Mouse (Mus musculus): Measurements from ENCODE around the gene Zeb2. TPM values are rescaled to one million over a fixed set of nuclear protein-coding genes. Genes with fewer than 3 reads are reported as not detected.

Gene Zeb2
- polyA plus RNA-seq, 1 experiment from 2014 or later: 53.6 TPM

DNA sequence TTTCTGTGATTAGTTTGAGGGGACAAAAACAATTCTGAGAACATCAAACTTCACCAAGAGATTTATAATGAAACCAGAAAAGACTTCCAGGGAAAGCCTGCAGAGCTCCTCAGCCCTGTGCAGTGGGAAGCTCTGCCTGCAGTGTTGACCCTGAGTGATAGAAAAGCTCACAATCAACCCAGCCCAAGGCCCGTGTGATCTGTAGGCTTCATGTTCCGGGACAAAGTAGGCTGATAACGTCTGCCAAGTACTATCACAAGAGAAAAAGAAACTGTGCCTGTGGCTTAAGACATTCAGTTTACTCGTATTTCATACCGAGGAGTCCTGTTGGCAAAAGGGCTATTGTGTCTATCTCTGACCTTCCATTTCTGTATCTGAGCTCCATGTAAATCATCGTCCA lies 143.4 kb downstream of the Zeb2 start:
- no peak for ATAC-seq (ENCODE audit: insufficient number of reproducible peaks, low FRiP score, low TSS enrichment, low read depth)
- Histone ChIP-seq H3K4me2 (no peak overlapping the region), H3K9ac (no peak overlapping the region), H3K4me1 (no peaks in the 10 kb centered on the region; the same call in 1 of the 2 replicates), H3K36me3 (no peaks in the 10 kb centered on the region), H3K27ac (no peak overlapping the region), H3K9me3 (no peaks in the 10 kb centered on the region), H3K4me3 (no peak overlapping the region), H3K27me3 (no peaks in the 10 kb centered on the region)
- 89% methylated on average over 6 of the region's 6 CpGs for WGBS

DNA sequence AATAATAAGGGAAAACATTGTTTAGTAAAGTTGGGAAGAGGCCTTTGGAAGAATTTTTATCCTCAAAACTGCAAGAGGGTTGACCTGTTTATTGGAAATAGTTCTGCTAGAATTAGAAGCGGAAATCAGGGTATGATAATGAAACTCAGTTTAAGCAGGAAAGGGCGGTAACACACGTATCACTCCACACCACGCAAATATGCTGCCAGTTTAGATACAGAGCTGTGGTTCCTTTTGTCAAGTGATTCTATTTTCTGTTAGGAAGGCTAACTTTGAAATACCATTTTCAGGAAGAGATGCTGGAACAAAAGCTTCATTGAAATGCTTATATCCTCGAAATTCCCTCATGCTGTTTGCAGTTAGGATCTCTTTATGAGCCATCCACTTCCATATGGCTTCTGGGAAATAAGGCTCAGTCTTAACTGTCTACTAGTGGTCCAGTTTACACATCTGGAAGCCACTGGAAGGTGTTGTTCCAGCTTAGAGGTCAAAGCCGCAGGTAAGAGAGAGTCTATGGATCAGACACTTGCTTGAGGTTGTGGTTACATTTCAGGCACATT lies 147.0 kb downstream of the Zeb2 start:
- no peak overlapping the region for H3K27ac ChIP-seq
- ATAC-seq (ENCODE audit: insufficient number of reproducible peaks, low FRiP score, low TSS enrichment, low read depth): no peak
- H3K9ac ChIP-seq: no peak overlapping the region
- WGBS: 88% methylated on average over 6 of the region's 6 CpGs
- no peaks in the 10 kb centered on the region for H3K9me3 ChIP-seq
- no peaks in the 10 kb centered on the region for H3K27me3 ChIP-seq
- H3K4me3 ChIP-seq: no peak overlapping the region
- no peaks in the 10 kb centered on the region for H3K4me1 ChIP-seq
- no peaks in the 10 kb centered on the region for H3K36me3 ChIP-seq
- H3K4me2 ChIP-seq: no peak overlapping the region

DNA sequence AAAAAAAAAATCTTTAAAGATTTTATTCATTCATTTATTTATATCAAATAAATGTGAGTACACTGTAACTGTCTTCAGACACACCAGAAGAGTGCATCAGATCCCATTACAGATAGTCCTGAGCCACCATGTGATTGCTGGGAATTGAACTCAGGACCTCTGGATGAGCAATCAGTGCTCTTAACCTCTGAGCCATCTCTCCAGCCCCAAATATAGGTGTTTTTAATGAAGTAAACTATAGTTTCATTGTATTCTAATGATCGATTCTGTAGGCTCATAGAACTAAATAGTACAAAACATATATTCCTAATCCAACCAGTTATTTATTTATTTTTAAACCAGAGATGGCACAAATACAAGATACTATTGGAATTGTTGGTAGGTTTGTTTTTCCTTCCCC lies 147.6 kb downstream of the Zeb2 start:
- WGBS: 91% methylated on average over 1 of the region's 1 CpGs
- no peak overlapping the region for H3K4me3 ChIP-seq
- no peak overlapping the region for H3K9ac ChIP-seq
- H3K9me3 ChIP-seq: no peaks in the 10 kb centered on the region
- no peak overlapping the region for H3K27ac ChIP-seq
- H3K4me2 ChIP-seq: no peak overlapping the region
- no peaks in the 10 kb centered on the region for H3K4me1 ChIP-seq
- H3K36me3 ChIP-seq: no peaks in the 10 kb centered on the region
- H3K27me3 ChIP-seq: no peaks in the 10 kb centered on the region
- no peak for ATAC-seq (ENCODE audit: insufficient number of reproducible peaks, low FRiP score, low TSS enrichment, low read depth)

DNA sequence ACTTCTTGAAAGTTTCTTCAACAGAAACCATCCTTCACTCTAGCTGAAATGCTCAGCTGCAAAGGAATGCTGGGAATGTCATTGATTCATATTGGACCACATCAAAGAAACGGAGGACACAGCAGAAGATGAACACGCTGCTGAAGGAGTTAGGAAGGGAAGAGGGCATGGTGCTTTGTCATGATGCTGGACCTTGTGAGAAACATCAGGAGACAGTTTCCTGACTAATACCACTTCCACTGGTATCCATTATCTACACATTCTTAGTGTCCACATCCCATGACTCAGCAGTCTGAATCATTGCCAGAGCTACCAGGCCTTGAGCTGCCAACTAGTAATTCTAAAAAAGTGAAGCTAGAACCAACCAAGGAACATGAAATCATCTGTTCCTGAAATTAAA lies 148.0 kb downstream of the Zeb2 start:
- WGBS: 61% methylated on average over 2 of the region's 2 CpGs
- H3K36me3 ChIP-seq: no peaks in the 10 kb centered on the region
- no peak for ATAC-seq (ENCODE audit: insufficient number of reproducible peaks, low FRiP score, low TSS enrichment, low read depth)

DNA sequence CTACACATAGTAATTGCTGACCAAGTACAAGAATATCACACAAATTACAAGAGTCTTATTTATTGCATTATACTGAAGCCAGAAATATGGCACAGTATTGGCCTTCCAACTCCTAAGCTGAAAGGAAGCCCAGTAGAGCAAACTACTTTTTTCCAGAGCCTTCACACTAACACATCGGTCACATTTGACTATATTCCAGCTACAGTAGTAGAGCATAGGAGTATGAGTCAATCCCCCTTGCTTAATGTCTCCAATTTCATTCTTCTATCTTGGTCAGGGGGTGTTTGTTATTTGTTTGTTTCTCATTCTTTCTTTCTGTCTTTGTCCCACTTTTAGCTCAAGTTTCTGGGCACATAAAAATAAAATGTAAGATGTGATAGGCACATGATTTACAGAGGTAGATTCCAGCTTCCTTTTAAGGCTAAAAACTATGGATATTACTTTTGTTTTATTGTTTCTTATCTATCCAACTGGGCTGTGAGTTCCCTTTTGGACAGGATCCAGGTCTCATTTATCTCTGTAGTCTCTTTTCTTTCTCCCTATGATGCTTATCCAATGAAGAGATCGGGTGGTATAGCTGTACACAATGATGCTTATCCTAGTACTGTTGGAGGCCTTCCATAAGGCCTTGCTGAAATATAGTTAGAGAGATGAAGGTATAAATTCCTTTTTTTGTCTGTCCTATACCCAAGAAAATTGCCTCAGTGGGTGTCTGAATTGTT lies 151.2 kb downstream of the Zeb2 start:
- H3K9ac ChIP-seq: no peak overlapping the region
- H3K27me3 ChIP-seq: no peaks in the 10 kb centered on the region
- no peak overlapping the region for H3K27ac ChIP-seq
- no peak for ATAC-seq (ENCODE audit: insufficient number of reproducible peaks, low FRiP score, low TSS enrichment, low read depth)
- no peak overlapping the region for H3K4me3 ChIP-seq
- no peaks in the 10 kb centered on the region for H3K36me3 ChIP-seq
- H3K9me3 ChIP-seq: no peaks in the 10 kb centered on the region
- H3K4me2 ChIP-seq: no peak overlapping the region
- 83% methylated on average over 2 of the region's 2 CpGs for WGBS
- H3K4me1 ChIP-seq: no peaks in the 10 kb centered on the region

More for the DNA sequence above, 148.0 kb downstream of the Zeb2 start:
- Histone ChIP-seq H3K9me3 (no peaks in the 10 kb centered on the region), H3K4me3 (no peak overlapping the region), H3K4me2 (no peak overlapping the region), H3K9ac (no peak overlapping the region), H3K27ac (no peak overlapping the region), H3K27me3 (no peaks in the 10 kb centered on the region), H3K4me1 (no peaks in the 10 kb centered on the region)

DNA sequence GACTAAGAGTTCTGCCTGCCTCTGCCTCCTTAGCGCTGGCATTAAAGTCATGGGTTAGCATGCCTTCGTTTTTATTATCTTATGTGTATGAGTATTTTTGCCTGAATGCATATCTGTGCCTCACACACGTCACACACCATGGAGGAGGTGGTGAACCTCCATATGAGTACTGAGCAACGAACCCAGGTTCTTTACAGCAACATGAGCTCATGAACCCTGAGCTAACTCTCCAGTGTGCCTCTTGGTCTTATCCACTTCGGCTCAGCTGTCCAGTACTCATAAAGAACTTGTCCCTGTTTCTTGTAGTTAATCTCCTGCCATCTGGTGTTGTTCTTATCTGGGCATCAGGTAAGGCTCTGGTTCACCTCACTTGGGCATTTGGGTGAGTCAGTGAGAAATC lies 154.6 kb downstream of the Zeb2 start:
- Histone ChIP-seq H3K36me3 (no peaks in the 10 kb centered on the region), H3K4me3 (no peak overlapping the region), H3K9me3 (no peaks in the 10 kb centered on the region), H3K9ac (no peak overlapping the region), H3K4me1 (no peaks in the 10 kb centered on the region), H3K27ac (no peak overlapping the region), H3K27me3 (no peaks in the 10 kb centered on the region), H3K4me2 (no peak overlapping the region)
- ATAC-seq (ENCODE audit: insufficient number of reproducible peaks, low FRiP score, low TSS enrichment, low read depth): no peak
- 85% methylated on average over 5 of the region's 5 CpGs for WGBS

DNA sequence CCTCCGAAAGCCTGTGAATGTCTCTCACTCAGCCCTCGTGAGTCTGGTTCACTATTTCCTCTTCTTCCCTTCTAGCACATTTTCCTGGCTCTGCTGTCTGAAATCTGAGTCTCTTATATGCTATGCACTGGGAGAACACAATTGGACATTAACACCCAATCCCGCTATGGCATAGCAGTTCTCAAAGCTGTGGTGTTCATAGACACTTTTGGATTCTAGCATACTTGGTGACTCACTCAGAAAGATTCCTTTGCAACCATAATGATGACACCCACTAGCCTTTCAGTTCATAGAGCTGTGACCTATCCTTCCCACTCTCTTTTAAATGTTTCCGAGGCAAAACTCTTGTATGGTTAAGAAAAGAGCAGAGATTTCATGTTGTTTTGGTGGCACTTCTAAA lies 156.0 kb downstream of the Zeb2 start:
- Histone ChIP-seq H3K27me3 (no peaks in the 10 kb centered on the region), H3K4me1 (no peaks in the 10 kb centered on the region), H3K4me2 (no peak overlapping the region), H3K4me3 (no peak overlapping the region), H3K27ac (no peak overlapping the region), H3K36me3 (no peaks in the 10 kb centered on the region), H3K9me3 (no peaks in the 10 kb centered on the region), H3K9ac (no peak overlapping the region)
- no peak for ATAC-seq (ENCODE audit: insufficient number of reproducible peaks, low FRiP score, low TSS enrichment, low read depth)
- 75% methylated on average over 4 of the region's 4 CpGs for WGBS

DNA sequence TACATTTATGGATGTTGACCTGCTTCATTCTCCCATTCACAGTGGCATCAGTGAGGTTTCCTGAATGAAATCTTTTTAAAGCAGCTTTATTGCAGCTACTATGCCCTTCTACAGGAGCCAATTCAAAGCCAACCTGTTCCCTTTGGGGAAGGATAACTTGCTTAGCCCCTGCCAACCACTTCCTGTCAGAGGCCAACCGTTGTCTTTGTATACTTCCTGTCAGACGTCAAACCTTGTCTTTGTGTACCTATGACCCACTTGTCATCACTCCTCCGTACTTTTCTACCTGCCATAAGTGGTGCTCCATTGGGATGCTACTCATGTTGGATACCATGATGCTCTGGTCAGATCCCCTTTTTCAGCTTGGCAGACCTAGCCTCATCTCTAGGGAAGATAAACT lies 156.6 kb downstream of the Zeb2 start:
- H3K36me3 ChIP-seq: no peaks in the 10 kb centered on the region
- H3K27me3 ChIP-seq: no peaks in the 10 kb centered on the region
- H3K4me2 ChIP-seq: no peak overlapping the region
- no peaks in the 10 kb centered on the region for H3K4me1 ChIP-seq
- H3K9me3 ChIP-seq: no peaks in the 10 kb centered on the region
- no peak overlapping the region for H3K9ac ChIP-seq
- 77% methylated on average over 3 of the region's 3 CpGs for WGBS
- no peak overlapping the region for H3K4me3 ChIP-seq
- H3K27ac ChIP-seq: no peak overlapping the region
- no peak for ATAC-seq (ENCODE audit: insufficient number of reproducible peaks, low FRiP score, low TSS enrichment, low read depth)

DNA sequence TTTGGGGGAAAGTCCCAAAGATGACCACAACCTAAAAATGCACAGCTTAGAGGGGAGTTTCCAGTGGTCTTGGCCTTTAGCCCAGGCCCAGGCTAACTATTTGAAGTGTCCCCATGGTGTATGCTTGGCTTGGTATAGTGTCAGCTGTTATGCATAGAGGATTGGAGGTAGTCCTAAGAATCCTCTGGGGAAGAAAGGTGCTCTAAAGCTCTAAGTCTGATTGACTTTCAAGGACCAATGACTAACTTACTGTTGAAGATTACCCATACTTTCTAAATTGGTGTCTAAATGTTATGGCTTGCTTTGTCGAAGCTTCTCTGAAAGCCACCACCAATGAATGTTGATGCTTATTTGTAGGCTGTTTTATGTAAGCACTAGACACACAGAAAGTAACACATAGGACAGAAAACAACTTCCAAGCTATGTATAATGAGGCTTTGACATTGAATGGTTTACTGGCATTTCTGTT lies 159.8 kb downstream of the Zeb2 start:
- 78% methylated on average over 1 of the region's 1 CpGs for WGBS
- Histone ChIP-seq H3K9me3 (no peaks in the 10 kb centered on the region), H3K4me3 (no peak overlapping the region), H3K36me3 (no peaks in the 10 kb centered on the region), H3K9ac (no peak overlapping the region), H3K4me1 (0 out of 2 replicates have a peak, but pooled peaks cover 3% of the 10 kb centered on the region), H3K27ac (no peak overlapping the region), H3K4me2 (no peak overlapping the region), H3K27me3 (no peaks in the 10 kb centered on the region)
- no peak for ATAC-seq (ENCODE audit: insufficient number of reproducible peaks, low FRiP score, low TSS enrichment, low read depth)

DNA sequence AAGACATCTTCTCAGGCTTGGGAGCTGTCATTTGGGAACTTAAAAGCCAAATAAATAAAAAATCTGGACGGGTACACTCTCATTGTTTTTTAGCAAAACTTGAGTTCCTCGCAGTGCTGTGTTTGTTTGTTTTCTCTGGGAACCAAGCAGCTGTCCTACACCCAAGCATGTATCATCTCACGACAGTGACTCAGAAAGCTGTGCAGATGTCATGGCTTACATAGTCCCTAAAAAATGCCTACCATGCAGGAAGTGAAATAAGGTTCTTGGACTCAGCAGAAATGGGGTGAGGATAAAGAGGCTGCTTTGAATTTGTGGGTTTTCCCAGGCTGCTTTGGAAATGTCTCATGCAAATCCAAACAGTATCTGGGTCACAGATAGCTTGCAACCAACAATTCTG lies 161.0 kb downstream of the Zeb2 start:
- Histone ChIP-seq H3K27ac (0 out of 2 replicates have a peak overlapping the region, but pooled peaks have one; percentile 1), H3K27me3 (no peaks in the 10 kb centered on the region), H3K4me2 (no peak overlapping the region), H3K36me3 (no peaks in the 10 kb centered on the region), H3K4me3 (no peak overlapping the region), H3K4me1 (0 out of 2 replicates have a peak, but pooled peaks cover 3% of the 10 kb centered on the region), H3K9ac (no peak overlapping the region), H3K9me3 (no peaks in the 10 kb centered on the region)
- no peak for ATAC-seq (ENCODE audit: insufficient number of reproducible peaks, low FRiP score, low TSS enrichment, low read depth)
- WGBS: 48% methylated on average over 3 of the region's 3 CpGs

DNA sequence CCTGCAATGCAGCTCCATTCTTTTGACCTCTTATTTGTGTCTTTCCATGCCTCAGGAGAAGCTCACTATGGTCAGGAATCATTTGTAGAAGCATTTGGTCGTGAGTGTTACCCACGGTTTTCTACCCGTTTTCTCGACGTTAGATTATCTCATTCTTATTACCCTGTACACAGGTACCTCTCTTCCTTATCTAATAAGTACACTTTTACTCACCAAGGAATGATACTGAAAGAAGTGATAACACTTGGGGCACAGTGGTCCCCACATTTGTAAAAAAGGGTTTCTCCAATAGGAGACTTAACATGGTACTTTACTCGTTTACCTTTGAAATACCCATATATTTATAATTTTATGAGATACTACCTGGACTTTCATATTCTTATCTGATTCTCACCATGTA lies 161.7 kb downstream of the Zeb2 start:
- ATAC-seq (ENCODE audit: insufficient number of reproducible peaks, low FRiP score, low TSS enrichment, low read depth): no peak
- 89% methylated on average over 6 of the region's 6 CpGs for WGBS
- H3K27ac ChIP-seq: no peak overlapping the region

DNA sequence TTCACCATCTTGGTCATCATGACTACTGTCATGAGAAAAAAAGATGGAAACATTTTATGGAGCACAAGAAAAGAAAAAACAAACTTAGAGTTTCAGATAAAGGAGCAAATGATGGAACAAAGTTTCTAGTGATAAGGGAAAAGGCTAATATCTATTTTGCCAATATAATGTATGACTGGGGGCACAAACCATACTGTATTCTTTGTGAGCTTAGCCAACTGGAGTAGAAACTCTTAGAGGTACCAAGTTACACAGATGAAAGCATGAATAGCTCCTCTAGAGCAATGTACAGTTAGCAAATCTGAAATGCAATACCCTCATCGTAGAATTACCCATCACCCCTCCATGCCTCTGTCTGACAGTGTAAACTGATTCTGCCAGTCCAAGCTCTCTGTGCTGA lies 163.0 kb downstream of the Zeb2 start:
- Histone ChIP-seq H3K4me2 (no peak overlapping the region), H3K9ac (no peak overlapping the region), H3K4me3 (no peak overlapping the region), H3K27me3 (no peaks in the 10 kb centered on the region), H3K4me1 (0 out of 2 replicates have a peak, but pooled peaks cover 3% of the 10 kb centered on the region), H3K9me3 (no peaks in the 10 kb centered on the region), H3K27ac (no peak overlapping the region), H3K36me3 (no peaks in the 10 kb centered on the region)
- 82% methylated on average over 1 of the region's 1 CpGs for WGBS
- no peak for ATAC-seq (ENCODE audit: insufficient number of reproducible peaks, low FRiP score, low TSS enrichment, low read depth)

More for the DNA sequence above, 161.7 kb downstream of the Zeb2 start:
- H3K4me3 ChIP-seq: no peak overlapping the region
- H3K36me3 ChIP-seq: no peaks in the 10 kb centered on the region
- no peak overlapping the region for H3K4me2 ChIP-seq
- H3K9me3 ChIP-seq: no peaks in the 10 kb centered on the region
- H3K27me3 ChIP-seq: no peaks in the 10 kb centered on the region
- H3K4me1 ChIP-seq: 0 out of 2 replicates have a peak, but pooled peaks cover 3% of the 10 kb centered on the region
- no peak overlapping the region for H3K9ac ChIP-seq
